Comparison of ENCODE assay signal across 9 mouse cellular contexts in the genomic region with DNA sequence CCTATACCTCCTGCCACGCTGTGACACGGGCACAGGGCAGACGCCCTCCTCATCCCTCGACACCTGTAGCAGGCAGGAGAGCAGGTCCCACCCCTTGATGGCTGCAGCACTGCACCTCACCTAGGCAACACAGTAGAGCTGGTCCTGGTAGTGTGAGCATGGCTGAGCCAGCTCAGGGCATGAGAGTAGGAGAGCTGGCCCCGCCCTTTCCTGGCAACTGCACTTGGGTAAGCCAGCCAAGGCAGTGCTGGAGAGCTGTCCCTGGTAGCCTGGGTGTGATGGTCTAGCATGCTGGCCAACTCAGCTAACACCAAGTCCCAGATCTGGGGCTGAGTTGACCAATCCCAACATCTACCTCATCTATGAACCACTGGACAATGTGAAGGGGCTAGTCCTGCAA. TPM values are rescaled to one million over a fixed set of nuclear protein-coding genes. Genes with fewer than 3 reads are reported as not detected.
A peak's percentile ranks its signal among the peaks of the same experiment; 100 is the strongest.
DNase-seq lines count a peak whose midpoint lies in the region; ATAC-seq and TF ChIP-seq lines count a peak whose summit lies in the region.
"Had no signal": no experiment of that assay in that cellular context is flagged by ENCODE, and none has a peak within 500 bp of the region (broad histone marks: within the 10 kb centered on the region; RNA-seq: fewer than 3 reads in every experiment).

No protein-coding gene starts in this region.

- no peak overlapping the region for H3K27ac ChIP-seq in heart, embryonic 10.5 days
- H3K27ac ChIP-seq in liver, embryonic 13.5 days = no peak overlapping the region
- no peak overlapping the region for H3K27ac ChIP-seq in forebrain, embryonic 16.5 days (ENCODE audit: low read length)
- H3K27ac ChIP-seq in midbrain, postnatal 0 days (ENCODE audit: low read depth, low read length) = no peak overlapping the region

- H3K9ac ChIP-seq in liver, embryonic 13.5 days = no peak overlapping the region
- H3K9ac ChIP-seq in forebrain, embryonic 16.5 days (replicated peaks; ENCODE audit: low read depth, low read length) = no peak overlapping the region
- no peak overlapping the region for H3K9ac ChIP-seq in midbrain, postnatal 0 days (replicated peaks; ENCODE audit: low read length, poor library complexity, severe bottlenecking)

- H3K36me3 ChIP-seq in heart, embryonic 10.5 days = no peaks in the 10 kb centered on the region
- no peaks in the 10 kb centered on the region for H3K36me3 ChIP-seq in liver, embryonic 13.5 days
- no peaks in the 10 kb centered on the region for H3K36me3 ChIP-seq in forebrain, embryonic 16.5 days (ENCODE audit: control insufficient read depth, insufficient read depth)
- H3K36me3 ChIP-seq in midbrain, postnatal 0 days (ENCODE audit: insufficient read depth, low read length) = no peaks in the 10 kb centered on the region

- no peaks in the 10 kb centered on the region for H3K9me3 ChIP-seq in heart, embryonic 10.5 days
- no peaks in the 10 kb centered on the region for H3K9me3 ChIP-seq in liver, embryonic 13.5 days (replicated peaks)
- H3K9me3 ChIP-seq in forebrain, embryonic 16.5 days (ENCODE audit: control insufficient read depth, low read length) = no peaks in the 10 kb centered on the region
- H3K9me3 ChIP-seq in midbrain, postnatal 0 days (ENCODE audit: low read length) = no peaks in the 10 kb centered on the region

- WGBS in heart, embryonic 10.5 days = 90% methylated on average over 5 of the region's 5 CpGs
- 82% methylated on average over 5 of the region's 5 CpGs for WGBS in liver, embryonic 13.5 days (ENCODE audit: insufficient replicate concordance)
- 91% methylated on average over 5 of the region's 5 CpGs for WGBS in forebrain, embryonic 16.5 days
- 88% methylated on average over 5 of the region's 5 CpGs for WGBS in midbrain, postnatal 0 days

- peak; percentile 94 for DNase-seq in heart, adult 11 months
- no peak for DNase-seq in heart, embryonic 10.5 days (ENCODE audit: low spot score)
- peak; percentile 19 for DNase-seq in Muller cell, postnatal 12 days (ENCODE audit: inconsistent ontology term)
- DNase-seq in liver, embryonic 13.5 days = no peak
- DNase-seq in frontal cortex, postnatal 25 days (ENCODE audit: low spot score in 2 of 2) = no peak
- no peak for DNase-seq in midbrain, postnatal 0 days (ENCODE audit: low spot score)

- no peak overlapping the region for H3K4me3 ChIP-seq in heart, embryonic 10.5 days
- no peak overlapping the region for H3K4me3 ChIP-seq in liver, embryonic 13.5 days (replicated peaks)
- H3K4me3 ChIP-seq in forebrain, embryonic 16.5 days (replicated peaks; ENCODE audit: low read length) = no peak overlapping the region
- no peak overlapping the region for H3K4me3 ChIP-seq in midbrain, postnatal 0 days (ENCODE audit: low read depth, low read length)

- H3K4me1 ChIP-seq in heart, embryonic 10.5 days = no peaks in the 10 kb centered on the region
- H3K4me1 ChIP-seq in liver, embryonic 13.5 days (replicated peaks) = peaks cover 4% of the 10 kb centered on the region; the same call in 1 of the 2 replicates
- no peaks in the 10 kb centered on the region for H3K4me1 ChIP-seq in forebrain, embryonic 16.5 days (replicated peaks; ENCODE audit: control insufficient read depth, insufficient read depth, low read length)
- H3K4me1 ChIP-seq in midbrain, postnatal 0 days (ENCODE audit: insufficient read depth, low read length) = no peaks in the 10 kb centered on the region

- H3K27me3 ChIP-seq in heart, embryonic 10.5 days (ENCODE audit: insufficient read depth, poor library complexity, severe bottlenecking) = no peaks in the 10 kb centered on the region
- no peaks in the 10 kb centered on the region for H3K27me3 ChIP-seq in liver, embryonic 13.5 days
- no peaks in the 10 kb centered on the region for H3K27me3 ChIP-seq in forebrain, embryonic 16.5 days (replicated peaks; ENCODE audit: control insufficient read depth, insufficient read depth, low read length)
- H3K27me3 ChIP-seq in midbrain, postnatal 0 days (ENCODE audit: insufficient read depth, low read length) = no peaks in the 10 kb centered on the region
- H3K27me3 ChIP-seq: Patski had no signal

- TF ChIP-seq CTCF in midbrain, postnatal 0 days (IDR thresholded peaks at IDR 0.05) = no peak

- H3K4me2 ChIP-seq in liver, embryonic 13.5 days = no peak overlapping the region
- H3K4me2 ChIP-seq in forebrain, embryonic 16.5 days (ENCODE audit: low read length) = no peak overlapping the region
- no peak overlapping the region for H3K4me2 ChIP-seq in midbrain, postnatal 0 days (ENCODE audit: low read depth, low read length, poor library complexity, severe bottlenecking)

- peak; percentile 37 for ATAC-seq in granulocyte monocyte progenitor cell, adult 5-6 weeks (replicated peaks; ENCODE audit: poor library complexity, severe bottlenecking)
- peak; percentile 55; the same call in 1 of the 2 replicates for ATAC-seq in liver, embryonic 13.5 days (ENCODE audit: low read depth)
- no peak for ATAC-seq in forebrain, embryonic 16.5 days
- ATAC-seq in midbrain, postnatal 0 days (ENCODE audit: low FRiP score) = no peak
- ATAC-seq: Patski had no signal

RNA-seq across cellular contexts. Expression of a gene that starts 19.9 kb away (rescaled TPM):
- polyA plus RNA-seq in heart, embryonic 10.5 days (2016; fragmentation: Nextera tagmentation; extraction: Ambion mirVana) = 10.9 and 11.0 TPM in 2 replicates
- 54.6 and 60.0 TPM in 2 replicates for total RNA-seq in granulocyte monocyte progenitor cell, adult 5-6 weeks (2014; fragmentation: Nextera tagmentation)
- 29.2 and 36.7 TPM in 2 replicates for total RNA-seq in granulocyte monocyte progenitor cell, adult 5-6 weeks (2017)
- 3.6 and 4.5 TPM in 2 replicates for polyA plus RNA-seq in liver, embryonic 13.5 days (2015; fragmentation: Nextera tagmentation; extraction: Ambion mirVana)
- polyA plus RNA-seq in forebrain, embryonic 16.5 days (2015; fragmentation: Nextera tagmentation; extraction: Ambion mirVana) = 8.1 and 8.6 TPM in 2 replicates
- total RNA-seq in midbrain, postnatal 0 days (2014; rRNA removed) = 14.3 and 20.3 TPM in 2 replicates
- 5.3 and 5.7 TPM in 2 replicates for polyA plus RNA-seq in midbrain, postnatal 0 days (2015; fragmentation: Nextera tagmentation; extraction: Ambion mirVana)

Comparison
In these comparisons a context has a peak if more than half of its experiments do, and no peak if none do; other contexts are left out.
1. DNase-seq: peak in heart, adult 11 months (single experiment) and Muller cell, postnatal 12 days (single experiment); none in heart, embryonic 10.5 days (single experiment), liver, embryonic 13.5 days (single experiment), frontal cortex, postnatal 25 days (0 of 2) and midbrain, postnatal 0 days (single experiment).
2. ATAC-seq: peak in granulocyte monocyte progenitor cell, adult 5-6 weeks (single experiment) and liver, embryonic 13.5 days (single experiment); none in forebrain, embryonic 16.5 days (single experiment) and midbrain, postnatal 0 days (single experiment).